Mouse (Mus musculus): ENCODE data around the gene Aurkb. TPM values are rescaled to one million over a fixed set of nuclear protein-coding genes. Genes with fewer than 3 reads are reported as not detected.
A peak's percentile ranks its signal among the peaks of the same experiment; 100 is the strongest.

The Aurkb gene
- polyA plus RNA-seq, 1 experiment from 2014 or later = 154 TPM

GRCm38 (mm10) chr11:69096360-69096986 is 51.0 kb downstream of the Aurkb start:
- DNase-seq (ENCODE audit: low spot score) = no peak

GRCm38 (mm10) chr11:69096987-69097900 is 51.8 kb downstream of the Aurkb start:
- peak; percentile 78 for DNase-seq (ENCODE audit: low spot score)

GRCm38 (mm10) chr11:69098039-69098761 is 52.8 kb downstream of the Aurkb start:
- peak; percentile 49 for DNase-seq (ENCODE audit: low spot score)

GRCm38 (mm10) chr11:69098762-69099091 is 53.3 kb downstream of the Aurkb start:
- DNase-seq (ENCODE audit: low spot score) = peak; percentile 89

- DNase-seq (ENCODE audit: low spot score) = peak; percentile 30
These were observed 53.9 kb downstream of the Aurkb start for GRCm38 (mm10) chr11:69099177-69099914.

- DNase-seq (ENCODE audit: low spot score) = peak; percentile 91
These were observed 54.5 kb downstream of the Aurkb start for GRCm38 (mm10) chr11:69099915-69100345.

- DNase-seq (ENCODE audit: low spot score) = no peak
These were observed 55.4 kb downstream of the Aurkb start for GRCm38 (mm10) chr11:69100639-69101360.

Other genes starting within 250 kb of the Aurkb start
- 57.1 and 60.3 TPM in 2 replicates for gene Ndel1, start 173.8 kb upstream of the Aurkb start, polyA plus RNA-seq (2015; fragmentation: Nextera tagmentation; extraction: Ambion mirVana)
- gene Rnf222, start 157.1 kb upstream of the Aurkb start, polyA plus RNA-seq (2015; fragmentation: Nextera tagmentation; extraction: Ambion mirVana) = 0.05 TPM in 1 of 2 replicates, not detected in the other
- gene Rpl26, start 144.1 kb upstream of the Aurkb start, polyA plus RNA-seq (2015; fragmentation: Nextera tagmentation; extraction: Ambion mirVana) = 1,221 and 1,303 TPM in 2 replicates
- not detected in 2 replicates for gene Odf4, start 118.6 kb upstream of the Aurkb start, polyA plus RNA-seq (2015; fragmentation: Nextera tagmentation; extraction: Ambion mirVana)
- 1.0 and 1.1 TPM in 2 replicates for gene Arhgef15, start 88.2 kb upstream of the Aurkb start, polyA plus RNA-seq (2015; fragmentation: Nextera tagmentation; extraction: Ambion mirVana)
- gene Slc25a35, start 77.5 kb upstream of the Aurkb start, polyA plus RNA-seq (2015; fragmentation: Nextera tagmentation; extraction: Ambion mirVana) = 4.0 and 4.8 TPM in 2 replicates
- 38.6 and 44.6 TPM in 2 replicates for gene Rangrf, start 70.5 kb upstream of the Aurkb start, polyA plus RNA-seq (2015; fragmentation: Nextera tagmentation; extraction: Ambion mirVana)
- gene Pfas, start 37.2 kb upstream of the Aurkb start, polyA plus RNA-seq (2015; fragmentation: Nextera tagmentation; extraction: Ambion mirVana) = 26.9 and 29.7 TPM in 2 replicates
- gene Ctc1, start 29.7 kb upstream of the Aurkb start, polyA plus RNA-seq (2015; fragmentation: Nextera tagmentation; extraction: Ambion mirVana) = 20.7 and 20.8 TPM in 2 replicates
- 9.8 and 12.4 TPM in 2 replicates for gene Borcs6, start 14.1 kb downstream of the Aurkb start, polyA plus RNA-seq (2015; fragmentation: Nextera tagmentation; extraction: Ambion mirVana)
- 29.8 and 33.2 TPM in 2 replicates for gene Tmem107, start 25.2 kb downstream of the Aurkb start, polyA plus RNA-seq (2015; fragmentation: Nextera tagmentation; extraction: Ambion mirVana)
- gene Vamp2, start 42.8 kb downstream of the Aurkb start, polyA plus RNA-seq (2015; fragmentation: Nextera tagmentation; extraction: Ambion mirVana) = 35.9 and 38.5 TPM in 2 replicates
- gene Per1, start 49.6 kb downstream of the Aurkb start, polyA plus RNA-seq (2015; fragmentation: Nextera tagmentation; extraction: Ambion mirVana) = 3.5 and 4.7 TPM in 2 replicates
- 0.39 and 0.71 TPM in 2 replicates for gene Hes7, start 74.8 kb downstream of the Aurkb start, polyA plus RNA-seq (2015; fragmentation: Nextera tagmentation; extraction: Ambion mirVana)
- gene 9130213A22Rik, start 76.9 kb downstream of the Aurkb start, polyA plus RNA-seq (2015; fragmentation: Nextera tagmentation; extraction: Ambion mirVana) = 0.49 and 0.64 TPM in 2 replicates
- 0.62 and 0.73 TPM in 2 replicates for gene Aloxe3, start 80.2 kb downstream of the Aurkb start, polyA plus RNA-seq (2015; fragmentation: Nextera tagmentation; extraction: Ambion mirVana)
- 0.44 and 0.49 TPM in 2 replicates for gene Alox12b, start 111.3 kb downstream of the Aurkb start, polyA plus RNA-seq (2015; fragmentation: Nextera tagmentation; extraction: Ambion mirVana)
- gene Alox8, start 152.2 kb downstream of the Aurkb start, polyA plus RNA-seq (2015; fragmentation: Nextera tagmentation; extraction: Ambion mirVana) = 0.14 and 0.17 TPM in 2 replicates
- gene Gucy2e, start 191.4 kb downstream of the Aurkb start, polyA plus RNA-seq (2015; fragmentation: Nextera tagmentation; extraction: Ambion mirVana) = not detected in 2 replicates